Mouse (Mus musculus) stomach, postnatal 0 days (tissue): Measurements from ENCODE around the gene Lrrc32. TPM values are rescaled to one million over a fixed set of nuclear protein-coding genes. Genes with fewer than 3 reads are reported as not detected.

Source experiments
- ATAC-seq: fragments of 200-750 bp; cut with Nextera tagmentation; 2 replicates; pipeline ENCODE4 v1.8.0; 2017; ENCODE audit not compliant: low FRiP score, low TSS enrichment
- DNase-seq: peaks from one replicate; pipeline ENCODE4 v3.0.0-alpha.2; 2016; ENCODE audit warnings: low spot score
- H3K27ac ChIP-seq: fragments of 300-500 bp; sonication (generic); replicated peaks from 2 replicates; pipeline ENCODE4 v1.5.1; 2014; ENCODE audit warnings: mild to moderate bottlenecking, control low read depth
- H3K27me3 ChIP-seq: fragments of 300-500 bp; sonication (generic); 2 replicates; pipeline ENCODE4 v1.6.1; 2014; ENCODE audit warnings: low read length; ENCODE audit not compliant: control insufficient read depth, insufficient read depth
- H3K36me3 ChIP-seq: fragments of 300-500 bp; sonication (generic); 2 replicates; pipeline ENCODE4 v1.6.1; 2014; ENCODE audit warnings: low read length, mixed read lengths; ENCODE audit not compliant: control insufficient read depth, insufficient read depth
- H3K4me1 ChIP-seq: fragments of 300-500 bp; sonication (generic); replicated peaks from 2 replicates; pipeline ENCODE4 v1.6.1; 2014; ENCODE audit warnings: antibody characterized with exemption; ENCODE audit not compliant: control insufficient read depth, insufficient read depth
- H3K4me2 ChIP-seq: fragments of 300-500 bp; sonication (generic); replicated peaks from 2 replicates; pipeline ENCODE4 v1.6.1; 2014; ENCODE audit warnings: low read depth, mild to moderate bottlenecking, control low read depth, moderate library complexity
- H3K4me3 ChIP-seq: fragments of 300-500 bp; sonication (generic); 2 replicates; pipeline ENCODE4 v1.5.1; 2014; ENCODE audit warnings: low read depth, low read length, control low read depth
- H3K9ac ChIP-seq: fragments of 300-500 bp; sonication (generic); 2 replicates; pipeline ENCODE4 v1.6.1; 2014; ENCODE audit warnings: mild to moderate bottlenecking, low read length, control low read depth, mixed read lengths
- H3K9me3 ChIP-seq: fragments of 300-500 bp; sonication (generic); 2 replicates; pipeline ENCODE4 v1.6.1; 2016; ENCODE audit warnings: low read length; ENCODE audit not compliant: control insufficient read depth
- CTCF ChIP-seq: IDR thresholded peaks from 2 replicates; pipeline ENCODE4 v1.5.1; 2016; ENCODE audit warnings: antibody characterized with exemption, low read depth, mild to moderate bottlenecking, moderate library complexity
- EP300 ChIP-seq: optimal IDR thresholded peaks from 2 replicates; pipeline ENCODE3; 2016; ENCODE audit warnings: antibody characterized with exemption
- WGBS: fragments of 180-500 bp; shearing (Covaris S2); extraction: QIAGEN DNeasy Blood & Tissue Kit; methylation state at CpG from one replicate; pipeline ENCODE4 v1.1.7; 2014; 5-methylcytosine and 5-hydroxymethylcytosine counted together
- polyA plus RNA-seq: library from polyadenylated mRNA; unstranded; fragments of >200 nt; fragmentation: Nextera tagmentation; extraction: Ambion mirVana; gene quantifications from 2 replicates; pipeline ENCODE4 v1.2.1, GENCODE M21; 2015

The Lrrc32 gene
- polyA plus RNA-seq, 1 experiment from 2014 or later = 3.6 TPM

DNA sequence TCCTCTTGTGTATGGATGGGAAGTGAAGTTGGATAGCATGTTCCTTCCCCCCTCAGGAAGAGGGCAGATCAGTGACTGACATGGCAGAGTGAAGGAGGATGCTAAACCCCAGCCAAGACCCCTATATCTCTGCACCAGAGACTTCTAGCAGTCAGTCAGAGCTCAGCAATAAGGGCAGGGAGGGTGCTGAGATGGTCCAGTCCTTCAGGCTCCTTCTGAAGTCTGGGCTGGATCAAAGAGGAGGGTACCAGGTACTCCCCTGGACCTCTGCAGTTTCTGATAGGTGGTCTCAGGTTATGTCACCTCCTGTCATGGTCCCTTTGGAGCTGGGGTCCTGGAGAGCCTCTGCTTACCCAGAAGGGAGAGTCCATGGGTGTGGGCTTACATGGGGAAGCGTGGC is 6.5 kb downstream of the Lrrc32 start:
- Histone ChIP-seq H3K4me3 (no peak overlapping the region), H3K4me1 (no peaks in the 10 kb centered on the region; the same call in 1 of the 2 replicates), H3K27ac (no peak overlapping the region), H3K27me3 (peaks cover 3% of the 10 kb centered on the region; the same call in 1 of the 2 replicates), H3K4me2 (no peak overlapping the region), H3K9ac (no peak overlapping the region), H3K36me3 (no peaks in the 10 kb centered on the region; the same call in 1 of the 2 replicates), H3K9me3 (no peaks in the 10 kb centered on the region)
- TF ChIP-seq CTCF (no peak), EP300 (no peak)
- no peak for ATAC-seq
- WGBS = 44% methylated on average over 1 of the region's 1 CpGs
- no peak for DNase-seq

DNA sequence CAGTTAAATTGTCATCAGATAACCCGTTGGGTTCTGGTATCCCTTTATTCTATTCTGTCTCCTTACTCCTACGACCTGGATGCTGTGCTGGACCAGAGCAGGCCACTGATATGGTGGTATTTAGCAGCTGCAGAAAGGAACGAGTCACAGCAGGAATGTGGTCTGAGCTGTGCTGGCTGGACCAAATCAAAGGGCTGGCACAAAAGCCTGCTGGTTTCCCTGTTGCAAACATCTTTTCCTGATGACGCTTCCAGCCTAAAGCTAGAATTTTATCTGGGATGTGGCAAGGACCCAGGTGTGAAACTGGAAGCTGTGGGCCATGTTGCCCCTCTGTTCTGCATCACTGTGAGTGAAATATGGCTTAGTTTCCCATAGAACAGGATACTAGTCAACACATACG is 8.4 kb downstream of the Lrrc32 start:
- H3K9me3 ChIP-seq = no peaks in the 10 kb centered on the region
- no peak overlapping the region for H3K4me3 ChIP-seq
- H3K27ac ChIP-seq = no peak overlapping the region
- no peak for DNase-seq
- H3K4me1 ChIP-seq = no peaks in the 10 kb centered on the region; the same call in 1 of the 2 replicates
- 58% methylated on average over 5 of the region's 5 CpGs for WGBS
- ATAC-seq = no peak
- no peaks in the 10 kb centered on the region for H3K27me3 ChIP-seq
- no peak overlapping the region for H3K4me2 ChIP-seq
- no peak overlapping the region for H3K9ac ChIP-seq
- H3K36me3 ChIP-seq = no peaks in the 10 kb centered on the region; the same call in 1 of the 2 replicates
- TF ChIP-seq CTCF (no peak), EP300 (no peak)

DNA sequence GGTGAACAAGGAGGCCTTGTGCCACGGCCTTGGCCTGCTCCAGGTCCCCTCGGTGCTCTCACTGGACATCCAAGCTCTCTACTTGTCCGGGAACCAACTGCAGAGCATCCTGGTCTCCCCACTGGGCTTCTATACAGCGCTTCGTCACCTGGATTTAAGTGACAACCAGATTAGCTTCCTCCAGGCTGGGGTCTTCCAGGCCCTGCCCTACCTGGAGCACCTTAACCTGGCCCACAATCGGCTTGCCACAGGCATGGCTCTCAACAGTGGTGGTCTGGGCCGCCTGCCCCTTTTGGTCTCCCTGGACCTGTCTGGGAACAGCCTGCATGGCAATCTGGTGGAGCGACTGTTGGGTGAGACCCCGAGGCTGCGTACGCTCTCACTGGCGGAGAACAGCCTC is 9.0 kb downstream of the Lrrc32 start:
- ATAC-seq (no peak), DNase-seq (no peak)
- TF ChIP-seq CTCF (no peak), EP300 (no peak)
- WGBS = 93% methylated on average over 12 of the region's 12 CpGs
- H3K27ac ChIP-seq = no peak overlapping the region
- H3K4me3 ChIP-seq = no peak overlapping the region
- no peaks in the 10 kb centered on the region; the same call in 1 of the 2 replicates for H3K36me3 ChIP-seq
- no peaks in the 10 kb centered on the region for H3K9me3 ChIP-seq
- H3K27me3 ChIP-seq = no peaks in the 10 kb centered on the region
- H3K4me1 ChIP-seq = no peaks in the 10 kb centered on the region; the same call in 1 of the 2 replicates
- H3K4me2 ChIP-seq = no peak overlapping the region
- H3K9ac ChIP-seq = no peak overlapping the region

DNA sequence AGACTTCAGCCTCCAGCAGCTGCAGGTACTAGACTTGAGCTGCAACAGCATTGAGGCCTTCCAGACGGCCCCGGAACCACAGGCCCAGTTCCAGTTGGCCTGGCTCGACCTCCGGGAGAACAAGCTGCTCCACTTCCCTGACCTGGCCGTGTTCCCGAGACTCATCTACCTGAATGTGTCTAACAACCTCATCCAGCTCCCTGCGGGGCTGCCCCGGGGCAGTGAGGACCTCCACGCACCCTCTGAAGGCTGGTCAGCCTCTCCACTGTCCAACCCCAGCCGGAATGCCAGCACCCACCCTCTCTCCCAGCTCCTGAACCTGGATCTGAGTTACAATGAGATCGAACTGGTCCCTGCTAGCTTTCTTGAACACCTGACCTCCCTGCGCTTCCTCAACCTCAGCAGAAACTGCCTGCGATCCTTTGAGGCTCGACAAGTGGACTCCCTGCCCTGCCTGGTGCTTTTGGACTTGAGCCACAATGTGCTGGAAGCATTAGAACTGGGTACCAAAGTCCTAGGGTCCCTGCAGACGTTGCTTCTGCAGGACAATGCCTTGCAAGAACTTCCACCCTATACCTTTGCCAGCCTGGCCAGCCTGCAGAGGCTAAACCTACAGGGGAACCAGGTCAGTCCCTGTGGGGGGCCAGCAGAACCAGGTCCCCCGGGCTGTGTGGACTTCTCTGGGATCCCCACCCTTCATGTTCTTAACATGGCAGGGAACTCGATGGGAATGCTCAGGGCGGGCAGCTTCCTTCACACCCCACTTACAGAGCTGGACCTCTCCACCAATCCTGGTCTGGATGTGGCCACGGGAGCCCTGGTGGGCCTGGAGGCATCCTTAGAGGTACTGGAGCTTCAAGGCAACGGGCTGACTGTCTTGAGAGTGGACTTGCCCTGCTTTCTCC is 9.8 kb downstream of the Lrrc32 start:
- ATAC-seq (no peak), DNase-seq (no peak)
- Histone ChIP-seq H3K27me3 (no peaks in the 10 kb centered on the region), H3K4me3 (no peak overlapping the region), H3K27ac (no peak overlapping the region; the same call in 1 of the 2 replicates), H3K9me3 (no peaks in the 10 kb centered on the region), H3K36me3 (no peaks in the 10 kb centered on the region; the same call in 1 of the 2 replicates), H3K4me1 (no peaks in the 10 kb centered on the region; the same call in 1 of the 2 replicates), H3K9ac (no peak overlapping the region), H3K4me2 (no peak overlapping the region)
- TF ChIP-seq EP300 = no peak
- TF ChIP-seq CTCF = no peak
- WGBS = 78% methylated on average over 20 of the region's 20 CpGs

DNA sequence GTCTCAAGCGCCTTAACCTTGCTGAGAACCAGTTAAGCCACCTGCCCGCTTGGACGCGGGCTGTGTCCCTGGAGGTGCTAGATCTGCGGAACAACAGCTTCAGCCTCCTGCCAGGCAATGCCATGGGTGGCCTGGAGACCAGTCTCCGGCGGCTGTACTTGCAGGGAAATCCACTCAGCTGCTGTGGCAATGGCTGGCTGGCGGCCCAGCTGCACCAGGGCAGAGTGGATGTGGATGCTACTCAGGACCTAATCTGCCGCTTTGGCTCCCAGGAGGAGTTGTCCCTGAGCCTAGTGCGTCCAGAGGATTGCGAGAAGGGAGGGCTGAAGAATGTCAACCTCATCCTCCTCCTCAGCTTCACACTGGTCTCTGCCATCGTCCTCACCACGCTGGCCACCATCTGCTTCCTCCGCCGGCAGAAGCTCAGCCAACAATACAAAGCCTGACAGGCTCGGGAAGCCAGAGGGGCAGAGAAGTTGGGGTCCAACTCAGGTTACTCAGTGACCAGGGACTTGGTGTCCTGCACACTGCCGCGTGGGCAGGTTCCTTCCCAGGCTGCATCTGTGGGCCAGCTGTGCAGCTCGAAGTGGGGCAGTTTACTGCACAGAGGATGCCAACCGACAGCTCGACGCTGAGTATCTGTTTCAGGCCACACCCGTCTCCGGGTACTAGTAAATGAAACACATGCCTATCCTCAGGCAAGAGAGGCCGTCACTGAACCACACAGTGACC is 10.6 kb downstream of the Lrrc32 start:
- peaks cover 3% of the 10 kb centered on the region; the same call in 1 of the 2 replicates for H3K4me1 ChIP-seq

More for the DNA sequence above, 10.6 kb downstream of the Lrrc32 start:
- no peaks in the 10 kb centered on the region; the same call in 1 of the 2 replicates for H3K36me3 ChIP-seq
- WGBS = 65% methylated on average over 25 of the region's 25 CpGs
- TF ChIP-seq CTCF = no peak
- no peak for TF ChIP-seq EP300
- no peaks in the 10 kb centered on the region for H3K9me3 ChIP-seq
- DNase-seq (no peak), ATAC-seq (no peak)
- H3K4me2 ChIP-seq = no peak overlapping the region
- H3K9ac ChIP-seq = 0 out of 2 replicates have a peak overlapping the region, but pooled peaks have one; percentile 4
- H3K27ac ChIP-seq = peak overlapping the region; percentile 73
- H3K27me3 ChIP-seq = no peaks in the 10 kb centered on the region
- H3K4me3 ChIP-seq = no peak overlapping the region
